Mouse (Mus musculus): Measurements from ENCODE around the gene Ywhag.

DNA sequence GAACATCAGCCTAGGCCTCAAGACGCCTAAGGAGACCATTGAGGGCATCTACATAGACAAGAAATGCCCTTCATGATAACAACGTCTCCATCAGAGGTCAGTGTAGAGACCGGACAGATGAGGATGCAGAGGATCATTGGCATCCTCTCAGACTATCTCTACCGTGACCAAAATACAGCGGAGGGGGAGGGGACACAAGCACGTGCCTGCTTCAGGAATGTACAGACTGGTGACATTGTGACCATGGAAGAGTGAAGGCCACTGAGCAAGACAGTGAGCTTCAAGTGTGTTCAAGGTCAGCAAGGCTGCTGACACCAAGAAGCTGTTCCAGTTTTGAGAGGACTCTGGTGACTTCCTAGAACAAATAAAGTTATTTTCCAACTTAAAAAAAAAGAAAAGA lies 39.5 kb downstream of the Ywhag start:
- TF ChIP-seq CTCF (conservative IDR thresholded peaks at IDR 0.05; ENCODE audit: low read length) (no peak), POU5F1 (IDR thresholded peaks at IDR 0.05; ENCODE audit: borderline replicate concordance, low read length) (no peak)
